Mouse (Mus musculus): Measurements from ENCODE around the gene Macrod2.

DNA sequence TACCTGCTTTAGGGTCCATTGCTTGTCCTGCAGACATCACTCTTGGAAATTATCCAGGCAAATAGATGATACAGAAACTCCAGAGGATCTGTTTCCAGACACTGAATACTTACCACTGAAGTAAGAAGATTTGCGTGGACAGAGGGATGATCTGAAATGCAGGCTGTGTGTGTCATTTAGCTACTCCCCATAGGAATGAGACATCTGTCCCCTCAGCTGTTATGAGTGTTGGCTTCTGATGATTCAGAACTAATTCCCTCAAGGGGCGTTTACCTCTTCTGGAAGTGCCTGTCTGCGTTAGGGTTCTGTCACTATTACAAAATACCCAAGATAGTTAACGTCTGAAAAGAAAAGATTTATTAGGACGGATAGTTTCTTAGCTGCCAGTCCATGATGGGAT lies 576.7 kb downstream of the Macrod2 start:
- TF ChIP-seq CTCF (IDR thresholded peaks at IDR 0.05; ENCODE audit: low read depth), result no peak
- TF ChIP-seq EP300 (optimal IDR thresholded peaks at IDR 0.05), result no peak

Data from stomach, postnatal 0 days (tissue).